Mouse (Mus musculus): ENCODE results near the gene Kcnk1. TPM values are rescaled to one million over a fixed set of nuclear protein-coding genes. Genes with fewer than 3 reads are reported as not detected.

Gene Kcnk1
- polyA plus RNA-seq, 1 experiment from 2014 or later, result 66.5 TPM

GRCm38 (mm10) chr8:126027486-126027885 lies 32.5 kb downstream of the Kcnk1 start:
- no peaks in the 10 kb centered on the region for H3K36me3 ChIP-seq (ENCODE audit: insufficient read depth, low read length)
- DNase-seq (ENCODE audit: low spot score) (no peak), ATAC-seq (replicated peaks; ENCODE audit: low FRiP score, low read depth) (no peak)
- H3K4me2 ChIP-seq (ENCODE audit: low read length), result no peak overlapping the region
- no peak for TF ChIP-seq CTCF (IDR thresholded peaks at IDR 0.05; ENCODE audit: low read depth)
- H3K27ac ChIP-seq, result peak overlapping the region; percentile 32; the same call in 1 of the 2 replicates
- WGBS, result 56% methylated on average over 6 of the region's 6 CpGs
- no peaks in the 10 kb centered on the region for H3K4me1 ChIP-seq (replicated peaks; ENCODE audit: insufficient read depth, low read length)
- H3K9me3 ChIP-seq (replicated peaks; ENCODE audit: low read length), result no peaks in the 10 kb centered on the region
- no peak overlapping the region for H3K9ac ChIP-seq (ENCODE audit: low read depth, low read length)
- no peak overlapping the region for H3K4me3 ChIP-seq (replicated peaks; ENCODE audit: low read depth, low read length)
- no peaks in the 10 kb centered on the region for H3K27me3 ChIP-seq (ENCODE audit: insufficient read depth, low read length)

- no peak for TF ChIP-seq CTCF (IDR thresholded peaks at IDR 0.05; ENCODE audit: low read depth)
- ATAC-seq (replicated peaks; ENCODE audit: low FRiP score, low read depth) (no peak), DNase-seq (ENCODE audit: low spot score) (no peak)
- Histone ChIP-seq H3K9me3 (replicated peaks; ENCODE audit: low read length) (no peaks in the 10 kb centered on the region), H3K36me3 (ENCODE audit: insufficient read depth, low read length) (no peaks in the 10 kb centered on the region), H3K4me2 (ENCODE audit: low read length) (no peak overlapping the region), H3K4me3 (replicated peaks; ENCODE audit: low read depth, low read length) (no peak overlapping the region), H3K4me1 (replicated peaks; ENCODE audit: insufficient read depth, low read length) (no peaks in the 10 kb centered on the region), H3K27me3 (ENCODE audit: insufficient read depth, low read length) (no peaks in the 10 kb centered on the region), H3K27ac (no peak overlapping the region), H3K9ac (ENCODE audit: low read depth, low read length) (no peak overlapping the region)
- WGBS, result 53% methylated on average over 6 of the region's 6 CpGs
Measured at GRCm38 (mm10) chr8:126028941-126029340, 34.0 kb downstream of the Kcnk1 start.

DNA sequence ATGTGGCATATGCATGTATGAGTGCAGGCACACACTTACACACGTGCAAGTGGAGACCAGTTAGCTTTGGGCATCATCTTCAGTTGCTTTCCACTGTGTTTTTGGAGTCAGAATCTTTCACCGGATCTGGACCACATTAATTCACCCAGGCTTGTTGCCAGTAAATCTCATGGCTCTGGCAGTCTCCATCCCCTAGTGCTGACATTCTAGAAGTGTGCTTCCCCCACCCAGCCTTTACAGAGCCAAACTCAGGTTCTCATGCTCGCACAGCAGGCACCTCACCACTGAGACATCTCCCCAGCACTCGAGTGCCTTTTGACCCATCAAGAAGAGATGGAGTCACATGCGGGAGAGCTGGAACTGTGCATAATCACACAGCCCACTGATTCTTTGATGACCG lies 37.8 kb downstream of the Kcnk1 start:
- H3K36me3 ChIP-seq (ENCODE audit: insufficient read depth, low read length), result no peaks in the 10 kb centered on the region
- ATAC-seq (replicated peaks; ENCODE audit: low FRiP score, low read depth) (no peak), DNase-seq (ENCODE audit: low spot score) (no peak)
- no peak for TF ChIP-seq CTCF (IDR thresholded peaks at IDR 0.05; ENCODE audit: low read depth)
- H3K4me1 ChIP-seq (replicated peaks; ENCODE audit: insufficient read depth, low read length), result no peaks in the 10 kb centered on the region
- H3K9me3 ChIP-seq (replicated peaks; ENCODE audit: low read length), result no peaks in the 10 kb centered on the region
- H3K4me2 ChIP-seq (ENCODE audit: low read length), result no peak overlapping the region
- H3K27ac ChIP-seq, result no peak overlapping the region
- no peaks in the 10 kb centered on the region for H3K27me3 ChIP-seq (ENCODE audit: insufficient read depth, low read length)
- no peak overlapping the region for H3K4me3 ChIP-seq (replicated peaks; ENCODE audit: low read depth, low read length)
- 63% methylated on average over 6 of the region's 6 CpGs for WGBS
- no peak overlapping the region for H3K9ac ChIP-seq (ENCODE audit: low read depth, low read length)

- H3K4me3 ChIP-seq (replicated peaks; ENCODE audit: low read depth, low read length), result no peak overlapping the region
- H3K27ac ChIP-seq, result no peak overlapping the region
- H3K27me3 ChIP-seq (ENCODE audit: insufficient read depth, low read length), result no peaks in the 10 kb centered on the region
- 90% methylated on average over 4 of the region's 4 CpGs for WGBS
- no peaks in the 10 kb centered on the region for H3K4me1 ChIP-seq (replicated peaks; ENCODE audit: insufficient read depth, low read length)
- H3K9ac ChIP-seq (ENCODE audit: low read depth, low read length), result no peak overlapping the region
- H3K9me3 ChIP-seq (replicated peaks; ENCODE audit: low read length), result no peaks in the 10 kb centered on the region
- H3K36me3 ChIP-seq (ENCODE audit: insufficient read depth, low read length), result no peaks in the 10 kb centered on the region
- no peak for TF ChIP-seq CTCF (IDR thresholded peaks at IDR 0.05; ENCODE audit: low read depth)
- no peak for DNase-seq (ENCODE audit: low spot score)
- no peak for ATAC-seq (replicated peaks; ENCODE audit: low FRiP score, low read depth)
- no peak overlapping the region for H3K4me2 ChIP-seq (ENCODE audit: low read length)
Measured at GRCm38 (mm10) chr8:126035046-126035445, 40.1 kb downstream of the Kcnk1 start.

- 80% methylated on average over 5 of the region's 5 CpGs for WGBS
- no peak overlapping the region for H3K4me3 ChIP-seq (replicated peaks; ENCODE audit: low read depth, low read length)
- DNase-seq (ENCODE audit: low spot score) (no peak), ATAC-seq (replicated peaks; ENCODE audit: low FRiP score, low read depth) (no peak)
- H3K9me3 ChIP-seq (replicated peaks; ENCODE audit: low read length), result no peaks in the 10 kb centered on the region
- H3K4me1 ChIP-seq (replicated peaks; ENCODE audit: insufficient read depth, low read length), result no peaks in the 10 kb centered on the region
- H3K27me3 ChIP-seq (ENCODE audit: insufficient read depth, low read length), result no peaks in the 10 kb centered on the region
- H3K27ac ChIP-seq, result no peak overlapping the region
- H3K9ac ChIP-seq (ENCODE audit: low read depth, low read length), result no peak overlapping the region
- TF ChIP-seq CTCF (IDR thresholded peaks at IDR 0.05; ENCODE audit: low read depth), result no peak
- no peak overlapping the region for H3K4me2 ChIP-seq (ENCODE audit: low read length)
- no peaks in the 10 kb centered on the region for H3K36me3 ChIP-seq (ENCODE audit: insufficient read depth, low read length)
Measured at GRCm38 (mm10) chr8:126036340-126036739, 41.4 kb downstream of the Kcnk1 start.

GRCm38 (mm10) chr8:126045751-126046150 lies 50.8 kb downstream of the Kcnk1 start:
- Histone ChIP-seq H3K4me2 (ENCODE audit: low read length) (no peak overlapping the region), H3K4me1 (replicated peaks; ENCODE audit: insufficient read depth, low read length) (no peaks in the 10 kb centered on the region), H3K4me3 (replicated peaks; ENCODE audit: low read depth, low read length) (no peak overlapping the region), H3K9me3 (replicated peaks; ENCODE audit: low read length) (no peaks in the 10 kb centered on the region), H3K27ac (no peak overlapping the region), H3K36me3 (ENCODE audit: insufficient read depth, low read length) (no peaks in the 10 kb centered on the region), H3K9ac (ENCODE audit: low read depth, low read length) (no peak overlapping the region), H3K27me3 (ENCODE audit: insufficient read depth, low read length) (no peaks in the 10 kb centered on the region)
- 91% methylated on average over 4 of the region's 4 CpGs for WGBS
- TF ChIP-seq CTCF (IDR thresholded peaks at IDR 0.05; ENCODE audit: low read depth), result no peak
- no peak for DNase-seq (ENCODE audit: low spot score)
- no peak for ATAC-seq (replicated peaks; ENCODE audit: low FRiP score, low read depth)

GRCm38 (mm10) chr8:126053911-126054310 lies 58.9 kb downstream of the Kcnk1 start:
- no peak for ATAC-seq (replicated peaks; ENCODE audit: low FRiP score, low read depth)
- WGBS, result 69% methylated on average over 4 of the region's 4 CpGs
- no peak overlapping the region for H3K4me3 ChIP-seq (replicated peaks; ENCODE audit: low read depth, low read length)

More at GRCm38 (mm10) chr8:126053911-126054310, 58.9 kb downstream of the Kcnk1 start:
- no peak for TF ChIP-seq CTCF (IDR thresholded peaks at IDR 0.05; ENCODE audit: low read depth)
- Histone ChIP-seq H3K36me3 (ENCODE audit: insufficient read depth, low read length) (no peaks in the 10 kb centered on the region), H3K9ac (ENCODE audit: low read depth, low read length) (no peak overlapping the region), H3K27ac (no peak overlapping the region), H3K4me1 (replicated peaks; ENCODE audit: insufficient read depth, low read length) (no peaks in the 10 kb centered on the region), H3K27me3 (ENCODE audit: insufficient read depth, low read length) (no peaks in the 10 kb centered on the region), H3K4me2 (ENCODE audit: low read length) (no peak overlapping the region), H3K9me3 (replicated peaks; ENCODE audit: low read length) (no peaks in the 10 kb centered on the region)
- DNase-seq (ENCODE audit: low spot score), result no peak

Measured in kidney, postnatal 0 days (tissue).